Mouse (Mus musculus): ENCODE data around the gene Pgpep1l. TPM values are rescaled to one million over a fixed set of nuclear protein-coding genes. Genes with fewer than 3 reads are reported as not detected.
"Not testable (repeated sequence)": the region's sequence is repeated elsewhere in the genome, so short reads cannot be mapped to it uniquely, and the experiment has no call there.

The Pgpep1l gene
- under 1 TPM in 1 of 2 experiments, not detected in 1; 0.65 TPM for total RNA-seq (2021)
- long read RNA-seq, experiment 1 = 0 reads
- long read RNA-seq, experiment 2, partial matches to known transcripts = 0 of 2 reads
- long read RNA-seq, experiment 2, other reads (novel, unspliced or antisense) = 2 of 2 reads

DNA sequence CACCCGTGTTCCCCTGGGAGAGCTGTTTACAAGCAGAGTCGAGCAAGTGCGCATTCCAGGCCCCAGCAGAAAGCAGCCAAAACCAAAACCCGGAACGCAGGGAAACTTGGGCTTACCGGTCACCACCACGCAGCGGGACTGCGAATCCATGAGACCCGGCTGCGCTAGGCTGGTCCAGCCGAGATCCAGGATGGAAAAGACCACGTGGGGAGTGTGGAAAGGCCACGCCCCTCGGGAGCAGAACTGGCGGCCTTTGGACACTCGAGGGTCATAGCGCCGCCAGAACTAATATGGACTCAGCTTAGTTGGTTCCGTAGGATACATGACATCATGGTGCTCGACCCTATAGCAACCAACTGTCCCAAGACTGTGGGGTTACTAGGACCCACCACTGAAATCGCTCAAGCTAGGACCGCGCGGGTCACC is at the start of gene Pgpep1l:
Gene Pgpep1l (minus strand): TSS at position 206 of the 426 bp plus-strand sequence.
- no peak for DNase-seq (ENCODE audit: low spot score in 2 of 2)

DNA sequence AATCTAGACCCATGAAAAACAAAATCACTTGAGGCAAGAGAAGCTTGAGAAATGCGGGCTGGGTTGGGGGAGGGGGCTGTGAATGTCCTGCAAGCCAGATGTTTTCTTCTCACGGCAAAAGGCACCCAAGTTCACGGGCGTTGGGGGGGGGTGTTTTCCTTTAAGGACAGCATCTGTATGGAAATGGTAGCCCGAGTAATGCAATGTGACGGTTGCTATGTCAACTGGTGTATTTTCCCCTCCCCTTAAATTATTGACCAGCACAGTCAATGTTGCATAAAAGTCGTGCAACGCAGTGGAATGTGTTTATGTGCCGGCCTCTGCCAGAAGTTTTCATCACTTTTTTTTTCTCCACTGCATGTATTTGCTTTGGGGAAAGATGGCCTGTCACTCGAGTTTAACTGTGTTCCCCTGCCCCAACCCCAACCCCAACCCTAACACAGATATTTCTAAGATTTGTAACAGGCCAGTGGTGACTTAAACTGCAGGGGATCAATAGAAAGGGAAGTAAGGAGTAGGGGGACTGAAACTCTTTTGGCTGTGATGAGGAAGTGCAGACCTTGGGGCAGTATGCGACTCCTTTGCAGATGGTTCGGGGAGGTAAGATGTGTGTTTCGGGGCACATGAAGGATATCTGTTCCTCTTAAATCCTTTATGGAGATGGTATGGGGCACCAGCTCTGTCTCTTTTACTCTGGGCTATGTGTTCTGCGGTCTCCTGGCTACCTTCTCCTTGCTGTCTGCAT is 49.2 kb upstream of the Pgpep1l start:
- DNase-seq (ENCODE audit: low spot score in 2 of 2) = no peak

DNA sequence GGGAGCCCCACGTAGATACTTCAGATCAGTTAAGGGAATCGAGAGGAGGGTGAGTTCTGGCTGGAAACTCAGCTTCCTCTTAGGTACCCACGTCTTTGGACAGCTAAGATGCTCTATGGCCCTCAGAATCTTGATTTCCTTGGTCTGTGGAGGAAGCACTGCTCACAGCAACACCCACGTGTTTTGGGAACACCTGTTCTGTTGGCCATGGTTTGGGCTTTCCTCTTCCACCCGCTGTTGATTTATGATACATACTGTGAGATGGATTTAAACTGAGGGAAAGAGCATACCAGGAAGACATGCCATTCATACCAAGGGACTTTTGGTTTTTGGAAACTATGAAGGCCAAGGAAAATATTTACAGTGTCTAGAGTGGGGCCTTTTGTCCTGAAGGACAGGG is 48.4 kb upstream of the Pgpep1l start:
- DNase-seq (ENCODE audit: low spot score in 2 of 2) = no peak

DNA sequence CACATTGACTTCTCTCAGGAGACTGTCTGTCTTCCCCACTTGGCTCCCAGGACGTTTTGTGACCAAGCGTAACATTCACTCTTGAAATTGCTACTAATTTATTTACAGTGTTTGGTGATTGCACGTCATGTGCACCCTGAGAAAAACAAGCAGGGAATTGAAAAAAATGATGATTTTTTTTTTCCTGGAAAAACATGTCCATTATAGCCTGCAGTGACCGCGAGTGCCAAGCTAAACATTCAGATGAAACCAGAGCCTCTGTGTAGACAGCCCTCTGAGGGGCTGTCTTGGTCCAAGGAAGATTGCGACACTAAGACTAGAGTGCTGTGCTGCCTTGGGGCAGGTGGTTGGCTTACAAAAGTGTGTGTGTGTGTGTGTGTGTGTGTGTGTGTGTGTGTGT is 47.4 kb upstream of the Pgpep1l start:
- no peak for DNase-seq (ENCODE audit: low spot score in 2 of 2)

DNA sequence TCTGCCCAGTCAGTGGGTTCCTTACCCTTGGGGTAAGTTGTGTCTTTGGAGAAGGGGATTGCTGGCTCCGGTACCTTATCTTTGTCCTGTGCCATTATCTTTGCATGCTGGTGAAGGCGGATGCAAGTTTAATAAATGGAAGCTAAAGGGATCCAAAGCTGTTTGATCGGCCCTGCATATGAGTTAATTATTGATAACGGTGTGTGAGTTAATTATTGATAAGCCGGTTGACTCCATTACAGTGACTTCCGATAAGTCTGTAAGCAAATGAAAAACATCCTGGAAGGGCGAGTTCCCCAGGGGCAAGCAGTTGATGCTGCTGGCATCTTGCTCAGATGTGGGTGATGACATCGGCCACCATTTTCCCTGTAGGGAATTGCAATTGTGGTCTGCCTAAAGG is 42.7 kb upstream of the Pgpep1l start:
- DNase-seq (ENCODE audit: low spot score in 2 of 2) = no peak

DNA sequence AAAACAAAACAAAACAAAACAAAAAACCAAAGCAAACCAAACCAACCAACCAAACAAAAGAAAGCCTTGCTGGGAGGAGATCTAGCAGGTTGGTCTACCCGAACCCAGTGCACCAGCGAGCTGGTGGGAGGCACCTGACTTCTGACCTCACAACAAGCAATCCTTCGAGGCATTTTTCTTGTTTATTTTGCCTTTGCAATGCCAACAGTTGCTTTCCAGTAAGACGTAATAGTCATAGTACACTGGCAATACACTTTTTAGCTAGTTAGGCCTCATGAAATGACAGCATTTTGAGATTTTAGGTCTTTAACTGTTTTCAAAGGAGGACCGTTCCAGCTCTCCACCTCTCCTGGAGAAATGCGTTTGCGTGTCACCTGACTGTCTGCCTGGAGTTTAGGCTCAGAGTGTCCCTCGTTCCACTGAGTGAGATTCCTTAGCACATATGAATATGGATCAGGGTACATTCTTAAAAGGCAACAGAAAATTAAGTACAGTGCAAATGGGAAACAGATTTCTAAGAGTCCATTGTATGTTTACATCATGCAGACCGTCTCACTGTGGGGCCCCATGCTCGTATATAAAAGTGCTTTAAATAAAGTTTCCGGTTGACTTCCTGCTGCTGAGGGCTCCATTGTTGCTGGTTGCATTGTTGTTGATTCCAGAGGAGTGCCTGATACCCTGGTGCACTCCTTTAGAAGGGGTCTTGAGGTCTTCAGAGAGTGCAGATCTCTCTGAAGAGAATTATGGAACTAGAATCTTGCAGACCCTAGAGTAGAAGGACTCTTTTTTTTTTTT is 41.9 kb upstream of the Pgpep1l start:
- DNase-seq (ENCODE audit: low spot score in 2 of 2) = no peak

DNA sequence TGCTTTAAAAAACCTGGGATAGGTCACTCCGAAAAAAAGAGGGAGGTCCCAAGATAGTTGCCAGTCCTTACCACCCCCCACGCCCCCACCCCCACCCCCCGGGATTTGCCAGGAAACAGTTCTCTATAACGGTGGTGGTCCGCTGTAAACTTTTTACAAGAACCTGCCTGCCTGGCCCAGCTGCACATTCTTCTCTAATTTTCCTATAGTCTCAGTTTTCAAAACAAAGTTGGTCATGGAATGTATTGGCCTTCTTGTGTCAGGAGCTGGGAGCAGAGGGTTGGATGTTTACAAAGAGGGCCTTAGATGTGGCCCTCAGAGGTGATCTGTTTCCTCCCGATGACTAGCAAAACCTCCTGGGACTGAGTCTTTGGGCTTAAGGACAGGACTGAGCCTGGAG is 39.7 kb upstream of the Pgpep1l start:
- no peak for DNase-seq (ENCODE audit: low spot score in 2 of 2)

DNA sequence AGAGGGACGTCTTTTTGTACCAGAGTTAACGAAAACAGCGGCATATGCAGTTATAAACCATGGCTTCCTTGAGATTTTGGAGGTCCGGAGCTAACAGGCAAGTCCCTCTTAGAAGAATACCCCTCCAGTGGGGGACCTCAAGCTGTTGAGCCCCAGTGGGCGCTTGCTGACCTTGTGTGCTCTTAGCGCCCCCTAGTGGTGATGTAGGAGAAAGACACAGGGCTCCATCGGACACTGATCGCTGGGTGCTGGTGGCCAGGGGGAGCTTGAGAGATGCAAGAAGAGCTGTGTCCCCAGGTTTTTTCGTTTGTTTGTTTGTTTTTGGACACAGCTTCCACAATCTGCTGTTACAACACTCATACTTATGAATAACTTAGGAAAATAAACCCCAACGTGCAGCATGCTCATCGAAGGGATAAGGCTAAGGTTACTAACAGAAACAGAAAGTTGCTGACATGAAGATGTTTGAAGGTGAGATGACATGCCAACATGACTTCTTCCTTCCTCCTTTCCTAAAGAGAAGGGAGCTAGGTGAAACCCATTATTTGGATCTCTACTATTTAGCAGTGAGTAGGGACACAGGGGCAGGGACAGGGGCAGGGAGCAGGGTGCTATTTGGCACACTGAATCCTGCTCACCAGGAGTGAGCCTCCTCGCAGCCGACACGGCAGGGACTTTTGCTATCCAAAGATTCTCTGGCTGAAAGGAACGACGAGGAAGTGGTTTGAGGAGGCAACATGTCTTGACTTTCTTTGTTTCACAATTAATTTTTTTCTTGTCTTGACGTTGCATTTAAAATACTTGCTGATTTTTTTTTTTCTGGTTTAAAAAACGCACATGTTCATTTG is 38.8 kb upstream of the Pgpep1l start:
- DNase-seq (ENCODE audit: low spot score in 2 of 2) = peak in 1 of 2 experiments; percentile 52

DNA sequence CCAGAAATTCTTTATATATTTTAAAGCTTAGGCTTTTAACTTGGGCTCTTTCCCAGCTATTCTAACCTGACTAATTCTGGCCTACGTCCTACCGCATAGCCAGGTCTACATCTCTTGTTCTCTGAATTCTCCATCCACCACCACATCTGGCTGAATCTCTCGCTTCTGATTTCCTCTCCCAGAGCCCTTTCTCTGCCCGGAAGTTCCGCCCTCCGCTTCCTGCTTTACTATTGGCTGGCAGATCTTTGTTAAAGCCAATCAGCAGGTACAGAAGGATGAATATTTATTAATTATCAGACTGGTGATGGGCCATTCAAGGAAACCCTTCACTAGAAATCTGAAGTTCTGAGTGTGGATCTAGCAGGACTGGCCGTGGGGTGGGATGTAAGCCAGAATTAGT is 37.1 kb upstream of the Pgpep1l start:
- no peak for DNase-seq (ENCODE audit: low spot score in 2 of 2)

DNA sequence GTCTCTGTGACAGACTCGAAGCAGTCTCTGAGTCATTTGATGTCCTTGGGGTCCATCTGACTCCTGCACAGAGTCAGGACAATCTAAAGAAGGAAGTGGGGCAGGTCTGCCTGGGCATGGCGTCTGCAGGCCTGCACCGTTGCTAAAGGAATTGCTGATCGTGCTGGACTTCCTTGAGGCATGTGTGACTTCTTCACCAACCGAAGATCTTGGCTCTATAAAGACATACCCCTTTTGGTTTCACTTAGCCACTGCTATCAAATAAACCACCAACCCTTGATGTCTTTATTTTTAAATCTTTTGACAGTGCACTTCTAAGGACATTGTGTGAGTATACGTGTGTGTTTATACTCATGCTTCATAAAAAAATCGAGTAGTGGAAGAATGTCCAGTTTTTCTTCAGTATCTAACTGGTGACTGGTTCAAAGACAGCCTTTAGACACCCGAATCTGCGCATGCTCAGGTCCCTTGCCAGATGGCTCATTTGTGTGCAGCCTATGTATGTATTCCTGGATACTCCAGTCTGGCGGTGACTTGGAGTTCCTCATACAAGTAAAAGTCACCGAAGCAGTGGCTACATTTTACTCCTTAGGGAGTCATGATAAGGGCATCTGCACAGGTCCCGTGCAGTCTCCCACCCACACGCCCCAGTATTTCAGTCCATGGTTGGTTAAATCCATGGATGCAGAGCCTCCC is 34.5 kb upstream of the Pgpep1l start:
- DNase-seq (ENCODE audit: low spot score in 2 of 2) = no peak

DNA sequence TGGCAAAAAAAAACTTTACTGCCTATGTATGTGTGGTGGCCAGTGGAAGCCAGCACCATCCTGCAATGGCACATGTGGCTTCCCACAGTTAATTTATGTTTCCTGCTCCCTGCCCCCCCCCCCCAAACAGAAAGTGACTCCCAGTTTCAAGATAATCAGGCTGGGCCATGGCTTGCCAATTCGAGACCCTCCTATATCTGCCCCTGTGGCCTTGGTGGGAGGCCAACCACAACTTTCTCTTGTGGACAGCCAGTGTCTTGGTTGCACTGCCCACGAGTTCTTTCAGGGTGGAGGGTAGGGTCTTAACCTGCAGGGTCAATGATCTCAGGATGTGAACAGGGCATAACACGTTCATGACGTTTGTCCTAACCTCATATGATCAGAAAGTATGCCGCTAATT is 32.5 kb upstream of the Pgpep1l start:
- DNase-seq (ENCODE audit: low spot score in 2 of 2) = no peak

DNA sequence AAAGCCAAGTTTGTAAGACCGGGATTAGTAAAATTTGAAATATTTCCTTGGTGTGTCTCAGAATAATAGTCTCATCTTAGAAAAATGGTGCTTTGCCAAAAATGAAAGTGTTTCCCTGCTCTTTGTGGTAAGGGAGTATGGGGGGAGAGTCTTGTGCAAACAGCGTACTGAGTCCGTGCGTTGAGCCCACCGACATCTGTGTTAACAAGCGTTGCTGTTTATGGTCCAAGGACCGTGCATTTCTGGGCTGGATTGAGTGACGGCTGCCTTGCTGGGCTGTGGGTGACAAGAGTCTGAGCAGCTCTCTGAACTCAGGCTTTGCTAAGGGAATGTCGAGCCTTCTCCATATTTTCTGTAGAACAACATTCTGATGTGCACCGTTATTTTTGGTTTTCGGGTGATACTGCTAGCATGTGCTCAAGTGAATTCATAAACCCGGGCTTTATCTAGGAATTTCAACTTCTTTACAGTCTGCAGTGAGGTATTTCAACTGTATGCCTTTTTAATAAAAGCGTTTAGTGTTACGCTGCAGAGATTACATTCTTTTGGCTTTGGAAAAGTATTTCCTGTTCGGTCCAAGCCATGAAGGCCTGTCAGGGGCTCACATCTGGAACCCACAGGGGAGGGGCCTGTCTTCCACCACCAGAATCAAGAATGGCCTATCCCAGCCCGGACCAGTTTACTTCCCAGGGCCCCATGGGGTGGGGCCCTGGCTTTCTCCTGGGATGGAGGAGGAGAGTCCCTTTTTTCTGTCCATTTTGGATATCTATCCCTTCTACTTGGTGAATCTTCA is 30.2 kb upstream of the Pgpep1l start:
- DNase-seq (ENCODE audit: low spot score in 2 of 2) = no peak

DNA sequence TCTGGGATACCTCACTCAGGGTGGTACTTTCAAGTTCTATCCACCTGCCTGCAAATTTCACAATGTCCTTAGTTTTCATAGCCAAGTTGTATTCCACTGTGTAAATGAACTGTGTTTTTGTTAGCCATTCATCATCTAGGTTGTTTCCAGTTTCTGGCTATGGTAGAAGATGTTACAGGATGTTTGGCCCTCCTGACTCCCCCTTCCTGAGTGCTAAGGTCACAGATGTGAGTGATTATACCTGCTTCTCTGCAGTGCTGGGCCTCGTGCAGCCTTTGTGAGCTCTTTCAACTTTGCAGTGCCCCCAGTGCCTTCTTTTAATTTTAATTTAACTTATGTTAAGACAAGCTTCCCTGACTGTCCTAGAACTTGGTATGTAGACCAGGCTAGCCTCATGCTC is 27.6 kb upstream of the Pgpep1l start:
- no peak for DNase-seq (ENCODE audit: low spot score in 2 of 2)

DNA sequence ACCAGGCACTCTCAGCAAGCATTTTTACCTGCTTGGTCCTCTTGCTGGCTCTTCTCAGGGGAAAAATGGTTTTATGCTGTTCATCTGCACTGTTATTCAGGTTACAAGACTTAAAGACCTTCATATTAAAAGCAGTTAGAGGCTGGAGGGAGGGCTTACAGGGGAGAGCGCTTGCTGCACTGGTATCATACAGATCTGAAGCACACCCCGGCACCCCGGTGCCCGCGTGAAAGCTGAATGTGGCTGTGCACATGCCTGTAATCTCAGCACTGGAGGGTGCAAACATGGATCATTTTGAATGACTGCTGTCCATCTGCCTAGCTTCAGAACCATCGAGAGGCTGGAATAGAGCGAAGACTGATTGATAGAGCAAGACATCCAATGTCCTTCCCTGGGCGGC is 25.0 kb upstream of the Pgpep1l start:
- no peak for DNase-seq (ENCODE audit: low spot score in 2 of 2)

DNA sequence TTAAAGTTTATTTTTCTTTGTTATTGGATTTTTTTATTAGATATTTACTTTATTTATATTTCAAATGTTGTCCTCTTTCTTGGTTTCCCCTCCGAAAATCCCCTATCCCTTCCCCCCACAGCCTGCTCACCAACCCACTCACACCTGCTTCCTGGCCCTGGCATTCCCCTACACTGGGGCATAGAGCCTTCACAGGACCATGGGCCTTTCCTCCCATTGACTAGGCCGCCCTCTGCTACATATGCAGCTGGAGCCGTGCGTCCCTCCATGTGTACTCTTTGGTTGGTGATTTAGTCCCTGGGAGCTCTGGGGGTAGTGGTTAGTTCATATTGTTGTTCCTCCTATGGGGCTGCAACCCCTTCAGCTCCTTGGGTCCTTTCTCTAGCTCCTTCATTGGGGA is 24.0 kb upstream of the Pgpep1l start:
- not testable (repeated sequence) for DNase-seq (ENCODE audit: low spot score in 2 of 2)

DNA sequence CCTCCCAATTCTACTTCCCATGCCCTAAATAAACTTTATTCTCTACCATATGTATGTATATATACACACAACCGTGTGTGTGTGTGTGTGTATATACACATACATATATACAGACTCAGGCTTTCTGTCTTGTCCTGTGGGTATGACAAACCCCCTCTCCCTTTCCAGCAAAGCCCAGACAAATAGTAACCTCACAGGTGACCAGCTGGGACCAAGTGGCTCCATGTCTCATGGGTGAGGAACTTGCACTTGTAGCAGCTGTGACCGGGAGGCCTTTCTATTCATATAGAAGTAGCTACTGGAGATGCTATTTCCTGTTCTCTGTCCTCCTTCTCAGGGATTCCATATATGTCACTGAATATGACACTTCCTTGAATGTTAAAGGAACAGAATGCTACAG is 23.5 kb upstream of the Pgpep1l start:
- no peak for DNase-seq (ENCODE audit: low spot score in 2 of 2)

DNA sequence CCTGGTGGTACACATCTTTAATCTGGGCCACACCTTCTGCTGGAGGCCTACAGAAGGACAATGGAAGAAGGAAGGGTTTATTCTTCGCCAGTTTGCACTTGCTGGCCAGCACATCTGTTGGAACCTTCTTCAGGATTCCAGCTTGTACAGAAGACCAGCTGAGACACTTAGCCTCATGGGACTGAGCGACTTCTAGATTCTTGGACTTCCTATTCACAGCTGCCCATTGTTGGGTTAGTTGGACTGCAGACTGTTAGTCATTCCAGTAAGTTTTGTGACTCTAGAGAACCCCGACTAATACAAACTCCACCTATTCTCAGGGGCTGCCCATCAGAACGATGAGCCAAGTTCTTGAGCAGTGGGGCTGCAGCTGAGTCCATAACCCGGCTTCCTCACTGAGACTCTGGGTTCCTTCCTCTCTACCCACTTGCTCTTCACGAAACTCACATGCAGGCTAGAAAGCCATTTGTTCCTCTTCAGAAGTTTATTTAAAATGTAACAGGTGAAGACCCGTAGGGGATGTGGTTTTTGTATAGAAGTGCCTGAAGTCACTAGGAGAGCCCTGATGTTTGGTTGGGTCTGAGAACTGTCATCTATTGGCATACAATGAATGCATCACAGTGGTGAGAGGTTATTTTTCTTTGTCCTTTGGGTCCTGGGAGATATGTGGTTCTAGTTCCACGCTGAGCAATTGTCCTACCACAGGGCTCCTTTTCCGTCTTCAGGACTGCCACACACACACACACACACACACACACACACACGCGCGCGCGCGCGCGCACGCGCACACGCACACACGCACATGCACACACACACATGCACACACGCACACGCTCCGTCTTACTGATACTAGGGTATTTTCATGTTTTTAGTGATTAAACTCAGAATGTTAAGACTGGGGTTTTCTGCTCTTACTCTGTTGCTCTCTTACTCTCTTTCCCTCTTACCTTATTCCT is 22.8 kb upstream of the Pgpep1l start:
- no peak for DNase-seq (ENCODE audit: low spot score in 2 of 2)

DNA sequence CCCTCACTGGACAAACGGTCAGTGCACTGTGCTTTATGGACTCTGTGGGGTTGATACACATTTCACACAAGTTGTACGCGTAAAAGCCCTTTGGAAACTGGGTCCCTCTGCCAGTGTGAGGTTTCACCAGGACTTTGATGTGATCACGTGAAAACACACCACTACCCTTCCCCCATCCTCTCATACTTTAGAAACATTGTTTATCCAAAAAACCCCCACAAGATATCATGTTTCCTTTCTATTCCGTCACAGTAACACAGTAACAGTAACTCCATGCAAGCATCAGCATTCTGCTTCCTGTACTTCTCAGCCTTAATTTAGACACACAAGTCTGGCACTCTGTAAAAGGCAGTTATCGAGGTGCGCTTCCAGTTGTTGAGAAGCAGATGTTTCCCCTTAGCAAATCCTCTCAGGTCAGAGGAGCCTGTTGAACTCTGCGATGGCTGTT is 21.8 kb upstream of the Pgpep1l start:
- no peak for DNase-seq (ENCODE audit: low spot score in 2 of 2)

DNA sequence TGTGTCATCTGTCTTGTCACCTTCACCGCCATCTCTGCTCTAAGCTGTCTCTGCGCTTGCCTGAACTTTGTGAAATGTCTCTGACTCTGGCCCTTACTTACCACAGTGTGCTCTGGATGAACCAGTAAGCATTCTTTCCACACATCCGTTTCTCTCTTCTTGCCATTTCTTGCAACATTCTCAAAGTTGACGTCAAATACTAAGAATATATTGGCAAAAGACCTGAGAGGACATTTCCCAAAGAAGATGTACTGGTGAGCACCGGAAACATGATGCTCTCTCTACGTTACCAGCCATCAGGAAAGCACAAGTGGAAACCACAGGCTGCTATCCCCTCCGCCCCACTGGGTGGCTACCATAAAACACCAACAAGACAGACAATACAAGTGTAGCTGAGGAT is 19.7 kb upstream of the Pgpep1l start:
- no peak for DNase-seq (ENCODE audit: low spot score in 2 of 2)

Data from adrenal gland, postnatal 4 days (tissue).